Mouse (Mus musculus) megakaryocyte, embryonic 14.5 days (primary cell): ENCODE measurements around the gene Lyrm4. TPM values are rescaled to one million over a fixed set of nuclear protein-coding genes. Genes with fewer than 3 reads are reported as not detected.

ENCODE experiments used
- H3K27me3 ChIP-seq: replicated peaks from 2 replicates; pipeline ENCODE3; 2012; ENCODE audit warnings: inconsistent platforms
- H3K36me3 ChIP-seq: replicated peaks from 2 replicates; pipeline ENCODE3; 2012; ENCODE audit warnings: low read length, inconsistent platforms, mixed read lengths
- H3K4me1 ChIP-seq: 2 replicates; pipeline ENCODE4 v1.6.1; 2012; ENCODE audit warnings: inconsistent platforms
- H3K4me3 ChIP-seq: replicated peaks from 2 replicates; pipeline ENCODE3; 2012; ENCODE audit warnings: moderate library complexity, mild to moderate bottlenecking, inconsistent platforms
- H3K9me3 ChIP-seq: 2 replicates; pipeline ENCODE4 v1.6.1; 2012; ENCODE audit warnings: inconsistent platforms
- FLI1 ChIP-seq: IDR thresholded peaks from 2 replicates; pipeline ENCODE4 v1.6.1; 2012; ENCODE audit warnings: low read length, inconsistent platforms, mixed read lengths
- GATA1 ChIP-seq: IDR thresholded peaks from 3 replicates; pipeline ENCODE4 v1.6.1; 2012; ENCODE audit warnings: mixed read lengths, low read length, inconsistent platforms, borderline replicate concordance
- polyA plus RNA-seq: library from polyadenylated mRNA; stranded (reverse); fragments of >175 nt; gene quantifications from 2 replicates; pipeline ENCODE4 v1.2.3, GENCODE M21; 2012; ENCODE audit warnings: low replicate concordance; ENCODE audit not compliant: insufficient read depth

Gene Lyrm4
- polyA plus RNA-seq, 1 experiment, result 3.3 TPM

GRCm38 (mm10) chr13:36057489-36057888 is 59.8 kb downstream of the Lyrm4 start:
- H3K9me3 ChIP-seq, result no peaks in the 10 kb centered on the region
- peaks cover 5% of the 10 kb centered on the region; the same call in 1 of the 2 replicates for H3K4me1 ChIP-seq
- H3K36me3 ChIP-seq, result no peaks in the 10 kb centered on the region
- no peaks in the 10 kb centered on the region for H3K27me3 ChIP-seq
- no peak overlapping the region for H3K4me3 ChIP-seq
- TF ChIP-seq FLI1 (no peak), GATA1 (no peak)

GRCm38 (mm10) chr13:36056925-36057324 is 60.4 kb downstream of the Lyrm4 start:
- TF ChIP-seq GATA1, result no peak
- no peak for TF ChIP-seq FLI1
- no peaks in the 10 kb centered on the region for H3K36me3 ChIP-seq
- no peaks in the 10 kb centered on the region for H3K27me3 ChIP-seq
- no peaks in the 10 kb centered on the region for H3K9me3 ChIP-seq
- H3K4me1 ChIP-seq, result peaks cover 7% of the 10 kb centered on the region; the same call in 1 of the 2 replicates
- no peak overlapping the region for H3K4me3 ChIP-seq

GRCm38 (mm10) chr13:36056509-36056908 is 60.8 kb downstream of the Lyrm4 start:
- Histone ChIP-seq H3K4me1 (peaks cover 7% of the 10 kb centered on the region; the same call in 1 of the 2 replicates), H3K4me3 (no peak overlapping the region)
- TF ChIP-seq GATA1 (no peak), FLI1 (no peak)

DNA sequence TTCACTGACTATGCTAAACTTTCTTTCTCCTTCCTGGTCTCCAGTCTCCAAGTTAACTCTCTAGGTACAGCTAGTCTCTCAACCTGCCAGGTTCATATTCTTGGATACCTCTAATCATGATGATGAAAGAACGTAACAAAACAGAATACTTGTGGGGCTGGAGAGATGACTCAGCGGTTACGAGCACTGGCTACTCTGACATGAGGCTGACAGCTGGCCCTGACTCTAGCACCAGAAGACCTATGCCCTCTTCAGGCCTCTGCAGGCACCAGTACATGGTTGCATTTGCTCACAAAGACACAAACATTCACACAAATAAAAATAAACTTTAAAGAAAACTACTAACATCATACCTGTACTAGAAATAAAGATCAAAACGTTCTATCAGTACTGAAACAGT is 81.8 kb downstream of the Lyrm4 start:
- no peak overlapping the region for H3K4me3 ChIP-seq
- H3K36me3 ChIP-seq, result no peaks in the 10 kb centered on the region
- no peaks in the 10 kb centered on the region for H3K9me3 ChIP-seq
- peaks cover 3% of the 10 kb centered on the region; the same call in 1 of the 2 replicates for H3K4me1 ChIP-seq
- TF ChIP-seq FLI1 (no peak), GATA1 (no peak)
- no peaks in the 10 kb centered on the region for H3K27me3 ChIP-seq

More at GRCm38 (mm10) chr13:36056509-36056908, 60.8 kb downstream of the Lyrm4 start:
- H3K9me3 ChIP-seq, result no peaks in the 10 kb centered on the region
- H3K36me3 ChIP-seq, result no peaks in the 10 kb centered on the region
- no peaks in the 10 kb centered on the region for H3K27me3 ChIP-seq

DNA sequence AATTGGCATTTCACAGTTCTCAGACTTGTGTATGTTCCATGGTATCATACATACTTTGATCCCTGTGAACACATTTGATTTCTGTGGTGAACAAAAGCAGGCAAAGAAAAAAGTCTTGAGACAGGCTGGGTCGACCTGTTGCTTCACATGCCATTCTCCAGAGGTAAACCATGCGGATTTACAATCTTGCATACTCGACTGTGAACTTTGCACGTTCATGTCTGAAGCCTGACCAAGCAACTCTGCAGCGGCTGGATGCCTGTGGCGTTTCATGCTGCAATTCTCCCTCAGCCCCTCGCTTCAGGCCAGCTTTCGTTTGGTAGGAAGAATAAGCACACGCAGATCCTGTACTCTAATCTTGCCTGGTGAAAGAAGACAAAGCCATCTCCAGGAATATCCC is 85.4 kb downstream of the Lyrm4 start:
- no peak overlapping the region for H3K4me3 ChIP-seq
- H3K27me3 ChIP-seq, result no peaks in the 10 kb centered on the region
- H3K9me3 ChIP-seq, result no peaks in the 10 kb centered on the region
- H3K36me3 ChIP-seq, result no peaks in the 10 kb centered on the region
- TF ChIP-seq FLI1 (no peak), GATA1 (no peak)
- peaks cover 8% of the 10 kb centered on the region; the same call in 1 of the 2 replicates for H3K4me1 ChIP-seq

- no peaks in the 10 kb centered on the region for H3K36me3 ChIP-seq
- no peak overlapping the region for H3K4me3 ChIP-seq
- H3K4me1 ChIP-seq, result peaks cover 16% of the 10 kb centered on the region
- no peak for TF ChIP-seq GATA1
- TF ChIP-seq FLI1, result no peak
- peaks cover 2% of the 10 kb centered on the region for H3K27me3 ChIP-seq
- H3K9me3 ChIP-seq, result no peaks in the 10 kb centered on the region
These were observed 97.7 kb downstream of the Lyrm4 start for GRCm38 (mm10) chr13:36019309-36020274.

- TF ChIP-seq GATA1 (no peak), FLI1 (no peak)
- Histone ChIP-seq H3K4me3 (no peak overlapping the region), H3K9me3 (no peaks in the 10 kb centered on the region), H3K4me1 (peaks cover 12% of the 10 kb centered on the region), H3K36me3 (no peaks in the 10 kb centered on the region), H3K27me3 (peaks cover 2% of the 10 kb centered on the region)
These were observed 99.3 kb downstream of the Lyrm4 start for GRCm38 (mm10) chr13:36018017-36018416.

- TF ChIP-seq GATA1 (no peak), FLI1 (no peak)
- H3K4me1 ChIP-seq, result peaks cover 10% of the 10 kb centered on the region
- H3K36me3 ChIP-seq, result no peaks in the 10 kb centered on the region
- H3K4me3 ChIP-seq, result no peak overlapping the region
- H3K9me3 ChIP-seq, result no peaks in the 10 kb centered on the region
- H3K27me3 ChIP-seq, result no peaks in the 10 kb centered on the region
These were observed 101.7 kb downstream of the Lyrm4 start for GRCm38 (mm10) chr13:36015636-36016035.

DNA sequence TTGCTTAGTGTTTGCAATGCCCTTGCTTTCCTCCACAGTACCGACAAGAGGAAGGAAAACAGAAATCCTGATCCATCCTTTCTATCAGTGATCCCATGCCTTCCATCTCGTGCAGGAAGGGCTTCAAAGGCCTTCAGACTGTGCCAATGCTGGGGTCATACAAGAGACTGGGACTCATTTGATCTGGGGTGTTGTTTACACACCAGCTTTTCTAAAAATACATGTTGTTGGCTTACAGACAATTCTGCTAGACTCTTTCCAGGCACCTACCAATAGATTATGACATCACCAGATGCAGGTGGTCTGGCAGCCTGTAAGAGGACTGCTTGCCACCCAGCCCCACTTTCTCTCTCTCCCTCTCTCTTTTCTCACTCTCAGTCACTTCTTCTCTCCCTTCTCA is 107.3 kb downstream of the Lyrm4 start:
- Histone ChIP-seq H3K27me3 (no peaks in the 10 kb centered on the region), H3K9me3 (peaks cover 4% of the 10 kb centered on the region; the same call in 1 of the 2 replicates), H3K36me3 (no peaks in the 10 kb centered on the region), H3K4me1 (no peaks in the 10 kb centered on the region), H3K4me3 (no peak overlapping the region)
- TF ChIP-seq FLI1 (no peak), GATA1 (no peak)

DNA sequence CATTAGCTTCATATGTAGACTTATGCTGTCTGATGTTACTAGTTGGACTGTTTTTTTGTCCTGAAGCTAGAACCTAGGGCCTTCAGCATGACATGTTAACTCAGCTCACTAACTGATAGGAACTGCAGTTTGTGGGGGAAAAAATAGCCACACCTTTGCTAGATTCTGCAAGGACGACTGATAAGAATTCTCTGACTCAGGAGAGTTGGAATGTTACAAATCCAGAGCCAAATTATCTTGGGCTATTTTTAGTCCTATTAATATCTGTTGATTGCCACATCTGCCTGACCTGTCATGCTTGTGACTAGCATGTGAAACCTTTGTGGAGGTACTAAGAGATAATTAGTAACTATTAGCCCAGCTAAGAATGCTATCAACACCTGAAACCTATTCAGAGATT is 116.5 kb downstream of the Lyrm4 start:
- H3K4me1 ChIP-seq, result peaks cover 14% of the 10 kb centered on the region
- H3K36me3 ChIP-seq, result peaks cover 9% of the 10 kb centered on the region
- H3K27me3 ChIP-seq, result no peaks in the 10 kb centered on the region
- no peak overlapping the region for H3K4me3 ChIP-seq
- peaks cover 54% of the 10 kb centered on the region for H3K9me3 ChIP-seq
- no peak for TF ChIP-seq GATA1
- no peak for TF ChIP-seq FLI1
